Mouse (Mus musculus): ENCODE measurements around the gene Nipa1.
"Not testable (repeated sequence)": the region's sequence is repeated elsewhere in the genome, so short reads cannot be mapped to it uniquely, and the experiment has no call there.

Gene Nipa1

DNA sequence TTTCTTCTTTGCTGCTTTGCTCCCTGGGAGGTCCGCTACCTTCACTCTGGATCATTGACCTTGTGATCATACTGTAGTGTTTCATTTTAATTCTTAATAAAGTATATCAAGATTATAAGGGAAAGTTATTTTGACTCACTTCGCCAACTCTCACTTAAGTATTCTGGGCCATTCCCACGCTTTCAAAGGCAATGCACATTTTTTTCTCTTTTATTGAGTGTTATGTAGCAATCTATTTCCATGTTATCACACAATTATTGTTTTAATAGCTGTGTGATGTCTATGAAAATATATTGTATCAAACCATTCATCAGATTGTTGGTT is at the start of gene Nipa1:
Gene Nipa1, minus strand, starts transcription at position 25 of the 324 bp plus-strand sequence.
- DNase-seq (ENCODE audit: low read depth in 2 of 2, low spot score in 2 of 2), result no peak

DNA sequence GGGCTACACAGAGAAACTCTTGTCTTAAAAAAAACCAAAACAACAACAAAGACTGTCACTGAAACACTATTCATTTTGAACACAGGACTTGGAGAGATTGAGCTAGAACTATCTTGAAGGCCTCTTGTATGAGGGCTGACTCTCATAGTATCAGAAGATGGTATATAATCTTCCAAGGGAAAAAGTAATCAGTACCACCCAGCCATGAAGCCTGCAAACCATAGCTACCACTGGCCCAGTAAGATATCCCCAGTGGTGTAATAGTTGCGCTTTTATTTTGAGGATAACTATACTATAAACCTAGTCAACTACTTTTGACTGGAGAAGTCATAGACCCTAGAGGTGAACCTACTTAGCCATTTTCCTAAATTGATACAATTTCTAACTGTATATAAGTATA is 46.9 kb upstream of the Nipa1 start:
- no peak for DNase-seq (ENCODE audit: low read depth in 2 of 2, low spot score in 2 of 2)

DNA sequence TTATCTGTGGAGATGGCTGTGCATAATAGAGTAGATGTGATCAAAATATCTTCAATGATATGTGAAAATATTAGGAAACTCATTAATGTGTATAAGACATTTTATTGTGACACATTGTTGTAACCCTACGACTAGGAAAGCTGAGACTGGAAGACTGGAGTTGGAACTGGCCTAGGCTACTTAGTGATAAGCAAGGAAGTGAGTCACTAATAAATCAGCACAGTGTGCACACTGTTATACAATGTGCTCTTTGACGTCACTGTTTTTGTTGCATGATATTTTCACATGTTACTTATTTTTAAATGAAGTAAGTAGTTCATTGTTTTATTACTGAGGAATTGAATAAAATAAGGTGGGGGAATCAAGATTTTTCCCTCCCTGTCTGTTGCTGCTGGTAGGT is 46.4 kb upstream of the Nipa1 start:
- no peak for DNase-seq (ENCODE audit: low read depth in 2 of 2, low spot score in 2 of 2)

DNA sequence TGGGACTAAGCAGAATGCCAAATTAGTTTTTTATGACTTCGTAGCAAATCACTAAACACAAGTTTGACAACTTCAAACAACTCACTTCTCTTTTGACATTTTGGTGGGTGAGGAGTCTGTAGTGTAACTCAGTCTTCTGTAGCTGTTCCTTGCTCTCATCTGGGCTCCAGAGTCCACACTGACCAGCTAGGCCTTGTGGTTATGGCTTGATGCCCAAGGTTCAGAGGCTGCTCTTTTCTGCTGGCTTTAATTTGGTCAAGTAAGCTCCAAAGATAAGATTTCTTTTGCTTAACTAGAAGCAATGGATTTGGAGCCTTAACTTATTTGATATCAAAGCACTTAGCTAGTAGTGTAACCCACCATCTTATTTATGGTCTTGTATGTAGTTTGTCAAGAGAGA is 45.1 kb upstream of the Nipa1 start:
- DNase-seq (ENCODE audit: low read depth in 2 of 2, low spot score in 2 of 2), result no peak

DNA sequence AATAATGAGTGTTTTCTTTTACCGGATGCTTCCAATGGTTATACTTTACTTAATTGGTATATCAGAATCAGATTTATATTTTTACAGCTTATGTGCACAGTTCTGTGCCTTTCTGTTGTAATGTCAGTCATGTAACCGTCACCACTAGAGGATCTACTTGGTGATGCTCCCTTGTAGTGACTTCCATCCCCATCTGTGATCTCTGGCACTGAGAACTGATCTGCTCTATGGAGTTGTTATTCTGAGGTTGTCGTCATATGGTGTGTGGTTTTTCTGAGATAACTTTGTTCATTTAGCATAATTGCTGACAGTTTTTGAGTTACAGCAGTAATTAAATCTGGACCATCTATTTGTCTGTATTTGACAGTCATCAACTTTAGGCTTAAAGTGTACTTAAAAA is 35.6 kb upstream of the Nipa1 start:
- DNase-seq (ENCODE audit: low read depth in 2 of 2, low spot score in 2 of 2), result no peak

DNA sequence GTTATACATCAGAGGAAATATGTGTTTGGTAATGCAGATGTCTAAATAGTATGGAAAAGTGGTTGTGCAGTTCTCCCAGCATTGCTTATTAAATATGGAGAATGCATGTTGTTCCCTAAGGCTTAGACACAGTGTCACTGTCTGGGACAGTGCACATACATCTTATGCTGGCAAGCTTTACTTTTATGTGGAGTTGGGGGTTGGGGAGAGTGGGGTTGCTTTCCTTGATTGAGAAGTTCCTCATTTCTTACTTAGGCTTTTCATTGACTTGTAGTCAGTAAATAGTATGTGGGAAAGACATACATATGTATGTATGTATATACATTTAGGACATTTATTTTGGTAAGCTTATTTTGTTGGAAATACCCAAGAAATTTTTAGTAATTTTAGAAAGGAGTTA is 33.2 kb upstream of the Nipa1 start:
- no peak for DNase-seq (ENCODE audit: low read depth in 2 of 2, low spot score in 2 of 2)

DNA sequence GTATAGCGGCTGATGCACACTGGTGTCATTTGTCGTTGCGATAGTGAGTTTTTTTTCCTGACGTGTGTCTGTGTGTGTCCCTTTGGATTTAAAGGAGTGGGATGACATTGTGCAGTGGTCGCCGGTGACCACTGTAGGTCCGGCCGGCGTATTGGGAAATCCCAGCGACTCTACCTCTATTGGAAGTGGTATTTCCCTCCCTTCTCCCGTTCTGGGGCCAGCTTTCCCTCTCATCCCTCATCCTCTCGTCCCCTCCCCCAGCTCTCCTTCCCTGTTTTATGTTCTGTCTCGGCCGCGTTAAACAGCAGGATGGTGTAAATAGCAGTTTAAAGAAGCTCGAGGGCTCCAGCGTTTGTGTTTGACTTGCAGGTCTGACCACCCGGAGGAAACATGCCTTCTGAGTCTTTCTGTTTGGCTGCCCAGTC is 30.7 kb upstream of the Nipa1 start:
- DNase-seq (ENCODE audit: low read depth in 2 of 2, low spot score in 2 of 2), result peak in 1 of 2 experiments; percentile 5

DNA sequence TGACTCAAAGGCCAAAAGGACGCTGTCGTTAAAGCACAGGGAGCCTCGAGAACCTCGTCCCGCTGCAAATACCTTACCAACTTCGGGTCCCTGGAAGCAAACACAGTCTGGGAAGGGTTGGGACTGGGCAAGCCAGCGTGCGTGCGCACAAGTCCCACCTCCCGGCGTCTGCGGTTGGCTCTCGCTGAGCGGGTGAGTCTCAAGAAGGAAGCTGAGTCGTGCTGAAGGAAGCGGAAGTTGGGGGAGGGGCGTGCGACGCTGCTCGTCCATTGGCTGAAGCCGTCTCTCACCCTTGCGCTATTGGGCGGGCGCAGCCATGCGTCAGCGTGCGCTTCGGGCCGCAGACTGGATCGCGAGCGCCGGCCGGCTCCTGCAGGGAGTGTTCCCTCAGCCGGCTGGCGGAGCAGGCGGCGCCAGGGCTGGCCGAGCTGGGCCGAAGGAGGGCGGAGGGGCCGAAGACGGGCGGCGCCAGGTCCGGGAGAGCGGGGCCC is 30.1 kb upstream of the Nipa1 start, which contains the start of gene Herc2:
Gene Herc2, plus strand, starts transcription at position 366 of the 491 bp plus-strand sequence.
- peak; percentile 92 to 93 for DNase-seq (ENCODE audit: low read depth in 2 of 2, low spot score in 2 of 2)

DNA sequence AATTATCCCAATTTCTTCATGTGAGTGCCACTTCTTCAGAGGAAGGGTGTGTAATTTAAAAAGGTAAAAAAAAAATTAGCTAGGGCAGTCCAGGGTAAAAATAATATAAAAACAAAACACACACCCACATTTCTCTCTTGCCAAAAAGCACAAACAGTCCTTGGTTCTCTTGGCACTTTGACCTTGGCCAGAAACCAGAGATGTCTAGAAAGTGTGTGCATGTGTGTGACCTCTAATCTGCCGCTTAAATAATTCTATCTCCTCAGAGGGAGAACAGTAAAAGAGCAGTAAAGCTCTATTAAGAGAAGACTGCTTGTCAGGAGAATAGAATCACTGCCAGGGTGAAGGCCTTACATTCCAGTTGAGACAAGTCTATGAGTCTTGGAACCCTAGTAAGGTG is 27.4 kb upstream of the Nipa1 start:
- DNase-seq (ENCODE audit: low read depth in 2 of 2, low spot score in 2 of 2), result no peak

DNA sequence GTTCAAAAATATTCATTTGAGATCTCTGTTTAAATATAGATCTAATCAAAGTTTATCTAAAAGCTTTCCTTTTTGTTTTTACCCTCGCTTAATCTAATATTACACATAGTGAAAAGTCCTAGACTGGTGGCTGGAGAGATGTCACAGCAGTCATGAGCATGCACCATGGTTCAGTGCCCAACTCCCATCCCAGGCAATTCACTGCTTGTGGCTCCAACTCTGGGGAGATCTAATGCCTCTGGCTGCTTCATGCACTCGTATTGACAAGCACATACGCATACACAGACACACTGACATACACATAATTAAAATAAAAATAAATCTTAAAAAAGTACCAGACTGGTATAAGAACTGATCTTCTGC is 24.5 kb upstream of the Nipa1 start:
- DNase-seq (ENCODE audit: low read depth in 2 of 2, low spot score in 2 of 2), result no peak

DNA sequence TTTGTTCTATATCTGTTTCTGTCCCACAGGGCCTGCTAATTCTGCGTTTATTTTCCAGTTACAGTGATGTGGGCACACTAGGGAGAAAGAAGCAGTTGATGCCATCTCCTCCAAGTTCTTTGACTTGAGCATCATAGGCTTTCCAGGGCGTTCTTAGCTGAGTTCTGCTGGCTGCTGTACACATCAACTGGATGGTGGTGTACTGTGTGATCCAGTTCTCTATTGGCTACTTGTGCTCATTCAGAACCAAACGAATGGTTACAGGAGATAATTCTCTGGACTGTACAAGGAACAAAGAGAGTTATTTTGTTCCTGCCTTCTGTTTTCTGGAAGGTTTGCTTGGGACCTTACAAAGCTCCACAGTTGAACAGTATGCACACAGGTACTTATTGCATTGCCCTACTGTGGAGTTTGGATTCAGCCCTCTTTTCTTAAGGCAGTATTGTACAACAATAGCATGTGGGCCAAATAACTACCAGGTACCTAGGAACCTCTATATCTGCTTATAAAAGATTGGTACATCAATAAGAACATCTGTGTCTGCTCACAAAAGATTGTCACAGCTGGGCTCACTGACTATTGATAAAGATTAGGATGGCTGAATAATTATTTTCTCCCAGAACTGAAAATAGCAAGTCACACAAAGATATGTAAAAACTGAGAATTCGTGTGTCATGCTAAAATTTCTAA is 24.0 kb upstream of the Nipa1 start:
- DNase-seq (ENCODE audit: low read depth in 2 of 2, low spot score in 2 of 2), result no peak

DNA sequence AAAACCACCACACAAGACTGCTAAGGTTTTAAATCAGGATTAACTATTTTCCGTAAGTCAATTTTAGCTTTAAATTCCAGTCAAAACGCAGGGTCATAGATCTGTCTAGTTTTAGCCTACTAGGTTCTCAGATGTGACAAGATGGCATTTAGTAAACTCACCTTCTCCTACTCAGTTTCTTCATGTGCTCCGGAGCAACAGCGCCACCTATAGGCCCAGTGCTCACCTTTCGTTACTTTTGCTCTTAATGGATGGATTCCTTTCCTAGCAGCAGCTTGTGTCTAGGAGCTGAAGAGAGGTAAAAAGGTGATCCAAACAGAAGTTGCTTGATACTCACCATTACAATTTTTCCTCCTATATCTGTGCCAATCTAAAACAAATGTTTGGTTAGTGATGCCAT is 22.6 kb upstream of the Nipa1 start:
- DNase-seq (ENCODE audit: low read depth in 2 of 2, low spot score in 2 of 2), result peak; percentile 71 to 76

DNA sequence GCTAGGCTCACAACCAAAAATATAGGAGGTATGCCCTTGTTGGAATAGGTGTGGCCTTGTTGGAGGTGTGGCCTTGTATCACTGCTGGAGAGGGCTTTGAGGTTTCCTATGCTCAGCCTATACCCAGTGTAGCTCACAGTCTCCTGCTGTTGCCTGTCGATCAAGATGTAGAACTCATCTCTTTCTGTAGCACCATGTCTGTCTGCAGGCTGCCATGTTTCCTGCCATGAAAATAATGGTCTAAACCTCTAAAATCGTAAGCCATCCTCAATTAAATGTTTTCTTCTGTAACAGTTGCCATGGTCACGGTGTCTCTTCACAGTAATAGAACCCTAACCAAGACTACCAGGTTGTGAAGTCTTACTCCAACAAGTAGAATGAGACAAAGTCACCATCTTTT is 3.8 kb upstream of the Nipa1 start:
- DNase-seq (ENCODE audit: low read depth in 2 of 2, low spot score in 2 of 2), result no peak

DNA sequence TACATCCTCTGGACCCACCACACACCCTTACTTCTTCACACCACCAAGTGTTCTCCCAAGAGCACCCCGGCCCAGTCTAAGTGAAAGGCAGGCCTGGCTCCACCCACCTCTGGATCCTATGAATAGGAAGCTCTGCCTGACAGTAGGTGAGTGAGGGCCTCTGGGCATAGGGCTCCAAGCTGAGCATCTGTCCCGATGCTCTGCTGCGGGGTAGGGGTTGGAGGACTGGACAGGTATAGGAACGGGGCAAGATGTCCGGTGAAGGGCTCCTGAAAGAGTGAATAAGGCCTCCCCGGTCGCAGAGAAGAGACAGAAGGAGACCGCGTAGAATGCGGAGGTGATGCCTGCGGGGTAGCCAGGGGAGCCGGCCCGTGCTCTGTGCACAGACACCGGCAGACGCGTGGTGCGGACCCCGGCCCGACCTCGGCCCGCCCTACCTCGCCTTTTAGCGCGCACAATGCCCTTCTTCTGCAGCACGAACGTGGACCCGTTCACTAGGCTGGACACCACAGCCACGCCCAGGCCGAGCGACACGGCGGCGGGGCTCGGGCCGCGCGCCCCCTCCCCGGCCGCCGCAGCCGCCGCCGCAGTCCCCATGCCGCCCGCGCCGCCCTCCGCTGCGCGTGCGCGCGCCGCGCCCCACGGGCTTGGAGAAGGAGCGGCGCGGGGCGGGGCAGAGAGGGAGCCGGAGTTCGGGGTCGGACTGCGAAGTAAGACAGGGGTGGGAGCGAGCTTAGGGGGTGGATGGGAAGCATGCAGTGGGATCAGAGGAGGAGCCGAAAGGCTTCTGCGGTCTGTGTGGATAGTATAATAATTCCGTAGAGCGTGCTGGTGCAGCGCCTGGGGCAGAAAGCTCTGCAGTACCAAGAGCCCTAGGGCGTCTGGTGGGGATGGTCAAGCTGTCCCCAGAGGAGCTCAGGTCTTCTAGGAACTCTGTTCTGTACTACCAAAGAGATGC is 503 bp downstream of the Nipa1 start:
- peak in 1 of 2 experiments; percentile 19 for DNase-seq (ENCODE audit: low read depth in 2 of 2, low spot score in 2 of 2)

DNA sequence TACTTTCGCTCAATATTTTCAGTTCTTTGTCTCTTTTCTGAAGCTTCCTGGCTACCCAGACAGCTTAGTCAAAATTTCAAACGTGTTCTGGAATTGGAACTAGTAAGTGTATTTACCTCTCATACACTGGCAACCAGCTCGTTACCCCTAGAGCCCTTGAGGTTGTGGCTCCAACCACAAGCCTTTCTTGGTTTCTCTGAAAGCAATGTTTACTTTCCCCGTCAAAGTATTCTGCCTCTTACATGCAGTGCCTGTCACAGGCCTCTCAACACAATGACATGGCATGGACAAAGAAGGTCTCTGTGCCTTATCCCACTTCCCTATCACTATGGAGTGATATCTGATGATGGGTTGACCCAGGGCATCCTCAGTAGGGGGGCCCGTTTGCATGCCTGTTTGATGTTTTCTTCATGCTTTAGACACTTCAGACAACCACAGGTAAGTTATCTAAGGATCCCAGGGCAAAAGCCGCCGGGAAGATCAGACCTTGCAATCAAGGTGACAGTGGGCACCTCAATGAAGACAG is 1.2 kb downstream of the Nipa1 start:
- peak; percentile 34 to 43 for DNase-seq (ENCODE audit: low read depth in 2 of 2, low spot score in 2 of 2)

DNA sequence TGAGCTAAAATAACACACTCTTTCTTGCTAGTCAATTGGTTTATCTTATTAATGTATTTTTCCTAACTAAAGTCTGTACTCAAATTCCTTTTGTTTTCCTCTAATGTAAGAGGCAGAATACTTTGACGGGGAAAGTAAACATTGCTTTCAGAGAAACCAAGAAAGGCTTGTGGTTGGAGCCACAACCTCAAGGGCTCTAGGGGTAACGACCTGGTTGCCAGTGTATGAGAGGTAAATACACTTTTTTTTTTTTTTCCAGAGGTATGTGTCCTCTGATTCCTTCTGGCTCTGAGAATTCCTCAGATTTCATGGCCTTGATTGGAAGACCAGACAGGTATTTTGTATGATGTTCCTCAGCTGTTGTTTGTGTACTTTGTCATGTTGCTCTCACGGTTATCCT is 2.0 kb downstream of the Nipa1 start:
- DNase-seq (ENCODE audit: low read depth in 2 of 2, low spot score in 2 of 2), result peak in 1 of 2 experiments; percentile 25

DNA sequence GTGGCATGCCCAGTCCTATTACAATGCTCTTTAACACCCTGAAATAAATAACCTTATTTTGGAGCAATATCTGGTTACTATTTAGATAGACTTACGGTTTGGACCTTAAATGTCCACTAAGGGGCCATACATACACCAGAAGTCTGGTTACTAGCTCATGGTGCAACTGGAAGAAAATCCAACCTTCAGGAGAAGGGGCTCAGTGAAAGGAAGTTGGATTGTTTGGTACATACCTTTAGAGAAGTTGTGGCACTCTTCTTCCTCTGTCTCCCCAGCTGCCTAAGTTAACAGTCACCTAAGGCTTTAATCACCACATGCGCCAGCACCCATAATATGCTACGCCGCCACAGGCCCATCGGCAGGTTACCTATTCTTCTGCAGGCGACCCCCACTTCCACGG is 3.9 kb downstream of the Nipa1 start:
- no peak for DNase-seq (ENCODE audit: low read depth in 2 of 2, low spot score in 2 of 2)

DNA sequence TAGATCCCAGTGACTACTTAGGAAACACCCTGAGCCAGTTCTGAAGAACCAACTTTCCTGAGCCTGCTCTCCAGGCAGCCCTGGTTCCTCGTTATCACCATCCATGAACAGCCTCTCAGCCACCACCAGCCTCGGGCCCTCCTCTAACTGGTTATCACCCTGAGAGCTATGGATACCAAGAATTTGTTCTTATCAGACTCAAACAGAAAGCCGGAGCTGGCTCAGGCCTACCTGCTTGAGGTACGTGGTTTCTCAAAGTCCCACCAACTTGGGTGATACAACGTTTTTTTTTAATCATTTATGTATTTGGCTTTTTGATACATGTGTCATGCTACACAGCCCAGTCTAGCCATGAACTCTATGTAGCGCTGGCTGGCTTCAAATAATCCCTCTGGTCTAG is 4.6 kb downstream of the Nipa1 start:
- no peak for DNase-seq (ENCODE audit: low read depth in 2 of 2, low spot score in 2 of 2)

DNA sequence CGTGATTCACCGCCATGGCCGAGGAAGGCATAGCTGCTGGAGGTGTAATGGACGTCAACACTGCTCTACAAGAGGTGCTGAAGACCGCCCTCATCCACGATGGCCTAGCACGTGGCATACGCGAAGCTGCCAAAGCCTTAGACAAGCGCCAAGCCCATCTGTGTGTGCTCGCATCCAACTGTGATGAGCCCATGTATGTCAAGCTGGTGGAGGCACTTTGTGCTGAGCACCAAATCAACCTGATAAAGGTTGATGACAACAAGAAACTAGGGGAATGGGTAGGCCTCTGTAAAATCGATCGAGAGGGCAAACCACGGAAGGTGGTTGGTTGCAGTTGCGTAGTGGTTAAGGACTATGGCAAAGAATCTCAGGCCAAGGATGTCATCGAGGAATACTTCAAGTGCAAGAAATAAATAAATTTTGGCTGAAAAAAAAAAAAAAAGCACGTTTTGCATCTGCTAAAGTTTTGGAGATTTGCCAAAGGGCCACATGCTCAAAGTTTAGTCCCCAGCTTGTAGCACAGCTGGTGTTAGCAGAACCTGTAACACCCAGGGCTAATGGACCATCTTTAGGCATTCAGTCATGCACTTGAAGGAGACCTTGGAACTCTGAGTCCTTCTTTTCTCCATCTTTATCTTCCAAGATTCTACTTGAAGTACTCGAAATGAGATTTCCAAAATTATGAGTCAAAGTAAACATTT is 5.6 kb downstream of the Nipa1 start:
- DNase-seq (ENCODE audit: low read depth in 2 of 2, low spot score in 2 of 2), result not testable (repeated sequence)

DNA sequence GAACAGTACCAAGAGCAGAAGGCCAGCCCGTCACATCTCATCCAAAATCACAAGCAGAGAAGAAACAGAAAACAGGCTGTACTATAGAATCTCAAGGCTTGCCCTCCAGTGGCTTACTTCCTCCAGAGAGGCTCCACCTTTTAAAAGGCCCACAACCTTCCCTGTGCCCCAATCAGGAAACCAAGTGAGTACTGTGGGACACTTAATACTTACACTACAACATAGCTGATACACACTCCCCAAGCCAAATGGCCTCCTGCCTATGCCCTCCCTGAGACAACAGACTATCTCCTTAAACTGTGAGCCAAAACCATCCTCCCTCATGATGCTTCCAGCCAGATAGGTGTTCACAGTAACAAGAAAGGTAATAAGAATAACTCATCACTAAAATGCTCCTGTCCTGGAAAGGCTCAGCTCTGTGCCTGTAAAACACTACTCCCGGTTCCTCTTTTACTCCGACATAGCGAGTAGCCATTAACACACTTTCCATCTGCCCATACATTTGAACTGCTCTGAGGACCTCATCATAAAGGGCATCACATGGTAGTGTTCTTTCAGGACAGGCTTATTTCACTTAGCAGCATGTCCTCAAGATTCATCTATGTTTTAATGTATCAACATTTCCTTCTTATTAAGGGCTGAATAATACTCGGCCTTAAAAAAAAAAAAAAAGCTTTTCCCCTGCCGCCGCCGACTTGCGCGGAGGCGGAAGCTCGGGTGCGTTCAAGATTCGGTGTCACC is 6.3 kb downstream of the Nipa1 start:
- no peak for DNase-seq (ENCODE audit: low read depth in 2 of 2, low spot score in 2 of 2)

DNA sequence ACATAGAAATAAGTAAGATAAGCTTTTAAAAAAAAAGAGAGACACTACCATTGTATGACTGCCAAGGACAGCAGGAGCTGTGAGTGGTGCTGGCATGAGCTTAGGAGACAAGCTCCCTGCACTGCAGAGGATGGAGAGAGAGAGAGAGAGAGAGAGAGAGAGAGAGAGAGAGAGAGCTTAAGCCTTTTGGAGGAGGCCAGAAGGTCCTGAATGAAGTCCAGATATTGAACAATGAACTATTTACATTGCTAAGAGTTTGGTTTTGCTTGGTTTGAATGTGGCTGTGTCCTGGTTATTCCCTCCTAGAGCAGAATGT is 8.8 kb downstream of the Nipa1 start:
- DNase-seq (ENCODE audit: low read depth in 2 of 2, low spot score in 2 of 2), result no peak
